Mouse (Mus musculus) midbrain, embryonic 11.5 days (tissue): ENCODE measurements around the gene Mob1a. TPM values are rescaled to one million over a fixed set of nuclear protein-coding genes. Genes with fewer than 3 reads are reported as not detected.

Experiments
- polyA plus RNA-seq: library from polyadenylated mRNA; unstranded; fragments of >200 nt; fragmentation: Nextera tagmentation; extraction: Ambion mirVana; gene quantifications from 2 replicates; pipeline ENCODE4 v1.2.1, GENCODE M21; 2014

Gene Mob1a
- polyA plus RNA-seq, 1 experiment from 2014 or later, result 73.7 TPM

Other genes with a start within 250 kb of the Mob1a start
- 31.5 and 35.5 TPM in 2 replicates for gene Pcgf1, start 248.1 kb upstream of the Mob1a start, polyA plus RNA-seq
- 0.44 TPM in 1 of 2 replicates, not detected in the other for gene Lbx2, start 239.6 kb upstream of the Mob1a start, polyA plus RNA-seq
- 0.83 and 1.00 TPM in 2 replicates for gene Ccdc142, start 224.4 kb upstream of the Mob1a start, polyA plus RNA-seq
- gene Gm42688, start 224.4 kb upstream of the Mob1a start, polyA plus RNA-seq, result 1.2 and 2.3 TPM in 2 replicates
- 120 and 130 TPM in 2 replicates for gene Mrpl53, start 217.0 kb upstream of the Mob1a start, polyA plus RNA-seq
- 21.6 and 23.4 TPM in 2 replicates for gene Mogs, start 210.5 kb upstream of the Mob1a start, polyA plus RNA-seq
- gene Wbp1, start 204.5 kb upstream of the Mob1a start, polyA plus RNA-seq, result 134 and 153 TPM in 2 replicates
- 18.8 and 19.4 TPM in 2 replicates for gene Ino80b, start 200.6 kb upstream of the Mob1a start, polyA plus RNA-seq
- 13.6 and 16.6 TPM in 2 replicates for gene Rtkn, start 190.6 kb upstream of the Mob1a start, polyA plus RNA-seq
- 11.1 and 13.7 TPM in 2 replicates for gene Wdr54, start 169.6 kb upstream of the Mob1a start, polyA plus RNA-seq
- gene 1700003E16Rik, start 169.6 kb upstream of the Mob1a start, polyA plus RNA-seq, result 1.7 TPM in 2 replicates
- 80.2 and 81.7 TPM in 2 replicates for gene Dctn1, start 160.1 kb upstream of the Mob1a start, polyA plus RNA-seq
- gene Slc4a5, start 106.2 kb upstream of the Mob1a start, polyA plus RNA-seq, result 0.52 and 0.68 TPM in 2 replicates
- 48.0 and 51.6 TPM in 2 replicates for gene Mthfd2, start 108 bp upstream of the Mob1a start, polyA plus RNA-seq
- 134 and 144 TPM in 2 replicates for gene Bola3, start 23.1 kb downstream of the Mob1a start, polyA plus RNA-seq
- 38.5 and 39.9 TPM in 2 replicates for gene Tet3, start 133.1 kb downstream of the Mob1a start, polyA plus RNA-seq
- gene Dguok, start 181.0 kb downstream of the Mob1a start, polyA plus RNA-seq, result 50.5 and 57.3 TPM in 2 replicates
- gene Actg2, start 210.2 kb downstream of the Mob1a start, polyA plus RNA-seq, result 2.6 and 3.2 TPM in 2 replicates
- 28.3 and 30.3 TPM in 2 replicates for gene Stambp, start 246.7 kb downstream of the Mob1a start, polyA plus RNA-seq